In the genomic region with DNA sequence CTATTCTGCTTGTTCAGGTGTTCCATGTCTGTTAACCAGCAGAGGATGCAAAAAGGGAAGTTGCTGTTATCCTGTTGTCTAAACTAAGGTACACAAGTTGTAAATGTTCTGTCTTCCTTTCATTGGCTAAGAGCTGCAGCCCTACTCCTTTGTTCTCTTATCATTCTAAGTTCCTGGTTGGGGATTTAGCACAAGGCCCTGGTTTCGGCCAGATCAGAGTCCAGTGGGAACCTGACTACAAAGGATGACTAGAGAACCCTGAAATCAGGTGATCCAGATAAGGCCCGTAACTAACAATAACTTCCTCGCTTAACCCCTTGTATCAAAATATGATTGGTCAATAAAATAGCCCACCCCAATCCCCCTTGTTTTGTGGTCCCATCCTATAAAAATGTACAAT, we compare ENCODE assay signal across 19 mouse cellular contexts.
"Had no signal": no experiment of that assay in that cellular context is flagged by ENCODE, and none has a peak within 500 bp of the region (broad histone marks: within the 10 kb centered on the region; RNA-seq: fewer than 3 reads in every experiment).

No protein-coding gene starts in this region.

- ATAC-seq: liver, embryonic 12.5 days had no signal

- H3K9me3 ChIP-seq: limb, embryonic 10.5 days; limb, embryonic 13.5 days; liver, embryonic 12.5 days; liver, embryonic 15.5 days; lung, embryonic 15.5 days had no signal

- H3K27ac ChIP-seq: layer of hippocampus, adult 2 months; limb, embryonic 10.5 days; limb, embryonic 13.5 days; liver, embryonic 12.5 days; liver, embryonic 15.5 days; lung, embryonic 15.5 days had no signal

- H3K9ac ChIP-seq: limb, embryonic 13.5 days; liver, embryonic 12.5 days; liver, embryonic 15.5 days; lung, embryonic 15.5 days had no signal

- H3K4me3 ChIP-seq: layer of hippocampus, adult 2 months; limb, embryonic 10.5 days; limb, embryonic 13.5 days; liver, embryonic 12.5 days; liver, embryonic 15.5 days; lung, embryonic 15.5 days had no signal

- H3K27me3 ChIP-seq: limb, embryonic 13.5 days; liver, embryonic 12.5 days; liver, embryonic 15.5 days; lung, embryonic 15.5 days had no signal

- H3K4me2 ChIP-seq: limb, embryonic 13.5 days; liver, embryonic 12.5 days; liver, embryonic 15.5 days; lung, embryonic 15.5 days; midbrain, embryonic 11.5 days had no signal

- DNase-seq: kidney, adult 11 months; kidney, adult 9 months; kidney, postnatal 14 days; layer of hippocampus, adult 9-11 months; liver; lung, adult 18-20 months; lung, postnatal 14 days; lung, postnatal 4 days; midbrain, embryonic 14.5 days; spleen, adult 18-20 months; thymus, adult 18-20 months; thymus, postnatal 36 days had no signal

- H3K36me3 ChIP-seq: limb, embryonic 10.5 days; limb, embryonic 13.5 days; liver, embryonic 12.5 days; liver, embryonic 15.5 days; lung, embryonic 15.5 days had no signal

- H3K4me1 ChIP-seq: limb, embryonic 10.5 days; limb, embryonic 13.5 days; liver, embryonic 12.5 days; liver, embryonic 15.5 days; lung, embryonic 15.5 days had no signal
